Mouse (Mus musculus) spleen, adult 2 months (tissue): ENCODE measurements around the gene Mcl1.

Source experiments
- CTCF ChIP-seq: fragments of 200-500 bp; IDR thresholded peaks from 2 replicates; pipeline ENCODE4 v1.5.1; 2011; ENCODE audit warnings: mild to moderate bottlenecking, inconsistent platforms; ENCODE audit not compliant: insufficient read depth, insufficient read length, insufficient replicate concordance; ENCODE audit errors: extremely low read depth
- POLR2A ChIP-seq: fragments of 200-500 bp; IDR thresholded peaks from 2 replicates; pipeline ENCODE4 v1.6.1; 2011; ENCODE audit warnings: low read depth, low read length, inconsistent platforms

- TF ChIP-seq CTCF: no peak
- no peak for TF ChIP-seq POLR2A
Observed at GRCm38 (mm10) chr3:95650276-95651032, 8.1 kb upstream of the Mcl1 start.
